Mouse (Mus musculus): ENCODE results near the gene Nfatc3. TPM values are rescaled to one million over a fixed set of nuclear protein-coding genes. Genes with fewer than 3 reads are reported as not detected.

The Nfatc3 gene
- total RNA-seq, 2 experiments from 2014 or later: 15.8 to 17.2 TPM

DNA sequence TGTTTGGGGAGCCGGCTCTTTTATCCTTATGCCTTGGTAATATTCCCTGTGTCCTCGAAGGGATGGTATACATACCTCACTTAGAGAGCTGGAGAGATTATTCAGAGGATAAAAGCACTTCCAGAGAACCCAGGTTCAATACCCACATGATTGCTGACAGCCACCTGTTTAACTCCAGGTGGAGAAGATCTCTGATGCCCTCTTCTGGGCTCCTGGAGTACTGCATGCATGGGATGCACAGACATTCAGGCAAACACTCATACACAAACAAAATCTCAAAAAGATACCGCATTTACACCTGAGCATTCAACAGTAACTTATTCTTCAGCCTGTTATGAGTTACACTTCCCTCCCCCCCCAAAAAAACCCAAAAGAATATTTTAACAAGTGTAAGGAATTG, 57.3 kb downstream of the Nfatc3 start:
- intact Hi-C loops (cut with DNase I): no loop called here
- DNase-seq: no peak

DNA sequence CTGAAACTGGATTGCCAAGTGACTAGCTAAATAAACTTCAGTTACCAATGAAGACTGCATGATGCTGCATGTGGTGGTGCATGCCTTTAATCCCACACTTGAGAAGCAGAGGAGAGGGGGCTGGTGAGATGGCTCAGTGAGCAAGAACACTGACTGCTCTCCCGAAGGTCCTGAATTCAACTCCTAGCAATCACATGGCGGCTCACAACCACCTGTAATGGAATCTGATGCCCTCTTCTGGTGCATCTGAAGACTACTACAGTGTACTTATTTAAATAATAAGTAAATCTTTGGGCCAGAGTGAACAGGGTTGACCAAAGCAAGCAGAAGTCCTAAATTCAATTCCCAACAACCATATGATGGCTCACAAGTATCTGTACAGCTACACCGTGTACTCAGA, 64.8 kb downstream of the Nfatc3 start:
- intact Hi-C loops (cut with DNase I): no loop called here
- no peak for DNase-seq

DNA sequence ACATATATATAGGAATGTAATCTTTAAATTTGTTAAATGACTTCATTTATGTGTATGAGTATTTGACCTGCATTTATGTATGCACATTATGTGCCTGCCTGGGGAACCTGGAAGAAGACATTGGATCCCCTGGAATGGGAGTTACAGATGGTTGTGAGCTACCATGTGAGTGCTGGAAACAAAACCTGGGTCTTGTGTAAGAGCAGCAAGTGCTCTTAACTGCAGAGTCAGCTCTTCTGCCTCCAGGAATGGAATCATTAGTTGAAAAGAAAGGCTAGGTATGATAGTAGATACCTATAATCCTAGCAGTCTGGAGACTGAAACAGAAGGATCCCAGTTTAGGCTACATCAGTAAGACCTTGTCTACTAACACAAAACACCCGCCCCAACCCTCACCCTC, 67.4 kb downstream of the Nfatc3 start:
- no peak for DNase-seq
- intact Hi-C loops (cut with DNase I): no loop called here

GRCm38 (mm10) chr8:106127054-106127453, 68.4 kb downstream of the Nfatc3 start:
- DNase-seq: no peak
- intact Hi-C loops (cut with DNase I): no loop called here

GRCm38 (mm10) chr8:106127882-106128410, 69.3 kb downstream of the Nfatc3 start:
- no peak for DNase-seq
- intact Hi-C loops (cut with DNase I): loop anchor here (1.0 kb wide), 1 partner anchor 20 kb away; no protein-coding TSS in a partner anchor

DNA sequence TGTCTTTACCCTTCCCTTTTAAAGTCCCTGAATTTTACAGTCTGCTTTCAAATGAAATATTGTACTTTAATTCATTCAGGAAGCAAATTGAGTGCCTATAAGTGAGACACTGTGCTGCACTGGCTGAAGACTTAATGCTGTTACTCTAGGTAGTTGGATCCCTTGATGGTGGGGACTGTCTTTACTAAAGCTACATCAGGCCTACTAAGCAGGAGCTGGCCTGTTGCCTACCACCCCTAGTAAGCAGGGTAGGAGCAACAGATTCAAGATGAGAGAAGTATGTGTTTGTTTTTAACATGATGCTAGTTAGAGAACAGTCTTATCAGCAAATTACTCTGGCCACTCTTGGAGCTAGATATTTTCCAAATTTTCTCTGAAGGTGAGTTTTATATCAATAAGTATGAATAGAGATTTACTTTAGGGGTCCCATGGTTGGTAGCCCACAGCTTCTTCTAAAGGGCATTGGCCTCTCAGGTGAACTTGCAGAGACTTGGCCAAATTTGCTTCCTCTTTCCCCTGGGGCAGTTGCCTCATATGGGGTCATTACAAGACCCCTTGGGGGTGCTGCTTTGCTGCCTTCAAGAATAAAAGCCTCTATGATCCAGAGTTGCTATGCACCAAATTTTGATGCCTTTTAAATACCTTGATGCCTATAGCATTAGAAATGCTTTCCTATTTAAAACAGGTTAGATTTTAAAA, 70.7 kb downstream of the Nfatc3 start:
- no peak for DNase-seq
- intact Hi-C loops (cut with DNase I): no loop called here

- no peak for DNase-seq
- intact Hi-C loops (cut with DNase I): no loop called here
These were observed 71.4 kb downstream of the Nfatc3 start for GRCm38 (mm10) chr8:106129997-106130396.

- intact Hi-C loops (cut with DNase I): no loop called here
These were observed 71.9 kb downstream of the Nfatc3 start for GRCm38 (mm10) chr8:106130505-106130904.

GRCm38 (mm10) chr8:106131021-106131420, 72.4 kb downstream of the Nfatc3 start:
- intact Hi-C loops (cut with DNase I): no loop called here

More at GRCm38 (mm10) chr8:106130505-106130904, 71.9 kb downstream of the Nfatc3 start:
- DNase-seq: no peak

GRCm38 (mm10) chr8:106131488-106132222, 73.0 kb downstream of the Nfatc3 start:
- no peak for DNase-seq
- intact Hi-C loops (cut with DNase I): no loop called here

More at GRCm38 (mm10) chr8:106131021-106131420, 72.4 kb downstream of the Nfatc3 start:
- DNase-seq: no peak

GRCm38 (mm10) chr8:106132356-106132755, 73.7 kb downstream of the Nfatc3 start:
- intact Hi-C loops (cut with DNase I): no loop called here
- DNase-seq: no peak

DNA sequence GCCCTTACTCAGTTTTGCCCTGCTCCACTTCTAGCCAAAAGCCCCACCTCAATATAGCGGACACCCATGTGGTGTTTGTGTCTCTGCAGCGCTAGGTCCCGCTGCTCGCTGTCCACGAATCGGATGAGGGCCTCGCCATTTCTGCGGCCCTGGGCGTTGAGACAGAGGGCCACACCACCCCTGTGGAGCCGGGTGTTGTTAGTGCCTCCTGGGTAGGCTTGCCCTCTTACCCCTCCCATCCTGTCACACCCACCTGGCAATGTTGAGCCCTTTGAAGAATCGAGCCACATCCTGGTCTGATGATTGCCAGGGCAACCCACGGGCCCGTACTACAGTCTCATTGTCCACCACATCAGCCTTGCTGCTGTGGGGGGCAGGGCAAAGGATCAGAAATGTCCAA, 74.9 kb downstream of the Nfatc3 start:
- no peak for DNase-seq
- intact Hi-C loops (cut with DNase I): no loop called here

- DNase-seq: no peak
- intact Hi-C loops (cut with DNase I): no loop called here
These were observed 75.3 kb downstream of the Nfatc3 start for GRCm38 (mm10) chr8:106133946-106134345.

DNA sequence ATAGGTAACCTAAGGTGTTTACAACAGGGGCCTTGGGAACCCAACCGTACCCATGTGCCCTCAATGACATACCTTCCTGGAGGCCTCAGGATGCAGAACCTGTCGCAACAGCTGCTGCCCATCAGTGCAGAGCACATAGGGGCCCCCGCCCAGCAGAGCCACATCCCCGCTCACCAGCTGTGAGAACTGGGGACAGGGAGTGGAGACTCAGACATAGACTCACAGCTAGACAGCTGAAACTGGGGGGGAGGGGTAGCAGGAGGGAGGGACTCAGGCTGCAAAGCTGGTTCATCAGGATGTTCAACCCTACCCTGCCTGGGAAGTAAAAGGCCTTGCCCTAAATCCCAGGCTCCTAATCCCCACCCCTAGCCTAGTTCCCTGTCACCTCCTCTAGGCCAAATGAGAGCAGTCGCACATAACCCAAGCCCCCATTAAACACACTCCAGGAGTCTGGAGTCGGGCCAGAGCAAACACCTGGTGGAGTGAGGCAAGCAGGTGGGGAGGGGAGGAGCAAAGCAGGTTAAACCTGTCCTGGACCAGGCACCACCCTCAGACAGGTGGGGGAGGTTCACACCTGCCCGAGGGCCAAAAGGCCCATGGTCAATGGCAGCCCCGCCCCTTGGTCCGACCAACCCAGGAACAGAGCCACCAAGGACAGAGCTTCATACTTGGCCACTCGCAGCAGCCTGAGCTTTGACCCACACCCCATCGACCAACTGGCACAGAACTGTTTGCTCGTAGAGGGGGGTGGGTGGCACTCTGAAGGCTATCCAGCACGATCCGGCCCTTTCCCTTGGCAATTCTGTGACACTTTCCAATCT, 76.3 kb downstream of the Nfatc3 start:
- intact Hi-C loops (cut with DNase I): no loop called here
- no peak for DNase-seq

- intact Hi-C loops (cut with DNase I): no loop called here
- no peak for DNase-seq
These were observed 77.0 kb downstream of the Nfatc3 start for GRCm38 (mm10) chr8:106135672-106136071.

DNA sequence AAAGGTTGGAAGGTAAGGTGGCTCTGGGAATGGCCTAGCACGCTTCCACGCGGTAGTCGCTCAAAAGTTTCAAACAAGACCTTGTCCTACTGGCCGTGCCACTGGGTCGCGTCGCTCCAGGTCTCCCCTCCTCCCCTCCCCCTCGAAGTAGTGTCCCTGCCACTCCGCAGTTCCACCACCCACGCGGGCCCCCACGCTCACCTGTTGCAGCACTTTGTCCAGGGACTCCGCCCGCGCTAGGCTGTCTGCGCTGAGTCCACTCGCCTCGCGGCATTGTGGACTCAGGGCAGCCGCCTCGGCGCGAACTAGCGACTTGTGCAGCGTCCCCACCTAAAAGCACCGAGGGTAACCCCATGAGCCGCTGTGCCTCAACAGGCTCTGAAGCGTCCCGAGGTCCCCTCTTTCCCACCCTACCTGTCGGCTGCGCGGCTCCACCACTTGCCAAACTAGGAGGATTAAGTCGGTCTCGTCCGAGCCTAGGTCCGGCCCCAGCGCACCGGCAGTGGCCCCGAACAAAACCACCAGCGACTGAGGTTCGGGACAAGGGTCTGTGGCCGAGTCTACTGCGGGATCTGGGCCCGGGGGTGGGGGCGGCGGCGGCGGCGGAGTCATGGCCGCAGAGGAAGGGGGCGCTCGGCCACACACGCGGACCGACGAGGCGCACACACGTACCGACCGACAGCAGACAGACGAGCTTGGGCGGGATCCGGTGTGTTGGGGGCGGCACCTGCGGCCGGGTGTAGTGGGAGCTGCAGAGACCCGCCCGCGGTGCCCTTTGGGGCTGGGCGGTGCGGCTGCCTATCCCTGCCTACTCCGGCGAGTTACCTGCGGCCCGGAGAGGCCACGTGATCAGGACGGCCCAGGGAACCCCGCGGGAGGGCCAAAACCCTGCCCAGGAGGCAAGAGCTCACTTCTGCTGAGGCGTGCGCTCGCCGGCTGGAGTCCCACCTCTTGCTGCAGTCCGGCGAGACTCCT, 77.8 kb downstream of the Nfatc3 start, which contains the start of gene Esrp2:
Gene Esrp2, minus strand, starts transcription at position 819 of the 975 bp plus-strand sequence.
- intact Hi-C loops (cut with DNase I): no loop called here

DNA sequence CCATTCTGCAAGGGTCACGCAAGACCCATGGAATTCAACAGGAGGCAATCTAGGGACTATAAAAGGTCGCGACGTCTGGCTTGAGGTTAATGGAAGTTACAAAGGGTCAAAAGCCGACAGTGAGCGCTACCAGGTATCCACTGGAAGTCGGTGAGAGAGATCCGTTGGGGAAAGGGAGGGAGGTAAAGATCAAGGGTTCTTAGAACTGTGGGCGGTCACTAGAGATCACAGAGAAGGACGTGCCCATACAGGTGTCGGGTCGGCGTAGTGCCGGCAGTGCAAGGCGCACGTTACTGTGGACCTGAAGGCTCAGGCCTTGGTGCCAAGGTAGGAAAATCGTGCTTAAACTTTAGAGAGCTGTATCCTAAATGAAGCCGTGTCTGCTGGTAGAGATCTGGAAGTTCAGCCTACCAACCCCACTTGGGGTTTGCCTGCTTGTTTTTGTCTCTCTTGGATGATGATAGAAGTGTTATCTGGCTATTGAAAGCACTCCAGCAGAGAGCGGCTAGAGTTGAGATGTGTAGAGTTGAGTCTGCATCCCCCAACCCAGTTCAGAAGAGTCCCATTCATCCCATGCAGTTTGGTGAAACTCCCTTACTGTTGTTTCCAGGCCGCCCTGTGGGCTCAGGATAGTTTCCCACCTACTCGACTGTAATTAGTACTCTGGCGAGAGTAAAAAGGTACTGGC, 78.7 kb downstream of the Nfatc3 start:
- no peak for DNase-seq
- intact Hi-C loops (cut with DNase I): no loop called here

More for the DNA sequence above, 77.8 kb downstream of the Nfatc3 start, which contains the start of gene Esrp2:
- DNase-seq: no peak

DNA sequence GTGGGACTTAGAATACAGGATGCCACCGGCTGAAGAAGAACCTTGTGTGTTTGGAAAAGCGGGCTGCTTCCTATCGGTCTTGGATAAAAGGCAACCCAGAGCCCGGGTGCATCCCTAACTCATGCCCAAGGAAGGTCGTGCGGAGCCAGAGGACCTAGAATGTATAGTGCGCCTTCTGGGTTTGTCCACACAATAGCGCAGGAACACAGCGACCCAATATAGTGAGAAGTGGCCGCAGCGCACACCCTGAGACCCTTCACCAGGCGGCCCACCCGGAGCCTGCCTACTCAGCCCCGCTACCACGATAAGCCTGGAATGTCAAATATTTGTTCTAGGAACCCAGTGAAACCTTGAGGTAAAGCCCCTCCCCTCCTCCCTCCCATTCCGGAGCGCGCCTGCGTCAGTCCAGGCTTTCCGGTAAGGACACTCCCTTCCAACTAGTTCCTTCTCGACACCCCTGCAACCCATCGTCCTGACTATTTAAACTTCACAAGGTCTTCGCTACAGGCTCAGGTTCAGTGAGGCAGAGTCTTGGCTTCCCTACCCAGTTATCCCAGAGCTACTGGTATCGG, 79.4 kb downstream of the Nfatc3 start:
- DNase-seq: no peak
- intact Hi-C loops (cut with DNase I): no loop called here

DNA sequence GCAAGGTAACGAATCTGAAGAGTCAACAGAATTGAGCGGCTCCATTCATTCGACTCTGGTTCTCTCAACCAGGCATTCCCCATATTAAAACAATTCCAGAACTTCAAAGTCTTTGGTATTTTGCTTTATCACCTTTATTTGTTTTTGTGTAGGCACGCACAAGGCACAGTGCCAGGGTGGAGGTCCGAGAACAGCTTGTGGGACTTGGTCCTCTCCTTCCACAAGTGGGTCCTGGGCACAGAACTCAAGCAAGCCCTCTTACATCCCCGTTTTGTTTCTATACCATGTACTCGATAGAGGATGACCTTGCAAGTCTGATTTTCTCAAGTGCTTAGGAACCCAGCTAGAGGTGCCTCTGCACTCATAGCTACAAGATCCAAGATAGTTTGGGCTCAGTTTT, 80.0 kb downstream of the Nfatc3 start:
- DNase-seq: no peak
- intact Hi-C loops (cut with DNase I): no loop called here

Measured in left cerebral cortex, postnatal 4 days (tissue).